Mouse (Mus musculus) c-Kit-positive CD71-positive TER-119-negative erythroid progenitor cells, embryonic 14.5 days (primary cell): ENCODE data around the gene Anks1b.

ENCODE experiments used
- DNase-seq: peaks from one replicate; pipeline ENCODE4 v3.0.0-alpha.2; 2013; ENCODE audit warnings: low read depth

The Anks1b gene

DNA sequence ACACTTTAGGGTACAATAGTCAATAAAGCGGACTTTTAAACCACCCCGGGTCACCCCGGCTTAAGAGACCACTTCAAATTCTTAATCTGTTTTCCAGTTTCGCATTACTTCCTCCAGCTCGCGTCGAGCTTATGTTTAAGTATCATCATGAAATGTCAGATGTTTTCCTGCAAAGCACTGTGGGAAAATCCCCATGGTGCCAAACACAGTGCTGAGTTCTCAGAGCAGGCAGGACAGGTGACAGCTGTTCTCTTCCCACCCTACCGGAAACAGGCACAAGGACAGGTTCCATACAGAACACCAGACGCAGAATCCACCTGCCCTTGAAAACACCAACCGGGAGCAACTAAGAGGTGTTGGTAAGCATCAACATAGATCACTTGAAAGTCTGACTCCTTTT, 856.2 kb downstream of the Anks1b start:
- DNase-seq = no peak

DNA sequence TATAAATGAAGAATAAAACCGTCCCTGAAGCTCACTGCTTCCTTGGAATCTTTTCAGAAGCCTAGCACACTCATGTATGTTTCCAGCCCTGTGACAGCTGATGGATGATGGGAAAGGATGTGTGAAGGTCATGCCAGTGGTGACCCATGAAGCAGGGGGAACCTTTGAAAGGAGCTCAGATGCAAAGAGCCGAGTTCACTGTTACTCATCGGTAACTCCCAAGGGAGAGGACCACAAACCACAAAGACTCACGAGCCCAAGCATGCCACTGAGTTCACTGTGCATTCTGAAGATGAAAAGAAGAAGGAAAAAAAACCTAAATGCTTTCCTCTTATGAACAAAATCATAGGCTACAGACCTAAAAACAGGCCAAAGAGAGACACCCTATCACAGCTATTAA, 859.5 kb downstream of the Anks1b start:
- DNase-seq = no peak

DNA sequence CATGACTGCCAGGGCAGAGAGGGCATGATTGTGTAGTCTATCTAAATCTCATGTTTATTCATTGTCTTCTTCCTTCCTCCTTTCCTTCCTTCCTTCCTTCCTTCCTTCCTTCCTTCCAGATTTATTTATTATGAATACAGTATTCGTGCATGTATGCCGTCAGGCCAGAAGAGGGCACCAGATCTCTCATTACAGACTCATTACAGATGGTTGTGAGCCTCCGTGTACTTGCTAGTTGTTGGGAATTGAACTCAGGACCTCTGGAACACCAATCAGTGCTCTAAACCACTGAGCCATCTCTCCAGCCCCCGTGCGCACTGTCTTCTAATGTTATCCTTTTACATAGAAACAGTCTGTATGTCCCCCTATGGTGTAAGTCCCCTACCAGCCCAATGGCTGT, 860.3 kb downstream of the Anks1b start:
- DNase-seq = no peak

DNA sequence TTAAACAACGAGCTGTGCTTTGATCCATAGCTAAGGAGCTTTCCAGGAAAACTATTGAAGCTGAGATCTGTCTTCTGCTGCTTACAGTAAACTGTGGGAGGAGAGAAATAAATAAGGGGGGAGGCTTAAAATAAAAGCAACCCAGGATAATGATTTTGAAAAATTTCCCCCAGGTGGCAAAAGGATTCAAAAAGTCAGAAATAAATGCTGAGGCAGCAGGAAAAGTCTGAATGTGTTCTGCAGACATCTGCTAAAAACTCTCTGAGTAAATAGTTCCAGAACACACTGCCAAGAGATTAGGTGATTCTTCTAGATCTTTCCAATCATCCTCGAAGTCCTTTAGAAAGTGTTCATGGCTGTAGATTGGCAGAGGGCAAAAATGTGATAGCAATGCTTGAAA, 865.2 kb downstream of the Anks1b start:
- DNase-seq = no peak

DNA sequence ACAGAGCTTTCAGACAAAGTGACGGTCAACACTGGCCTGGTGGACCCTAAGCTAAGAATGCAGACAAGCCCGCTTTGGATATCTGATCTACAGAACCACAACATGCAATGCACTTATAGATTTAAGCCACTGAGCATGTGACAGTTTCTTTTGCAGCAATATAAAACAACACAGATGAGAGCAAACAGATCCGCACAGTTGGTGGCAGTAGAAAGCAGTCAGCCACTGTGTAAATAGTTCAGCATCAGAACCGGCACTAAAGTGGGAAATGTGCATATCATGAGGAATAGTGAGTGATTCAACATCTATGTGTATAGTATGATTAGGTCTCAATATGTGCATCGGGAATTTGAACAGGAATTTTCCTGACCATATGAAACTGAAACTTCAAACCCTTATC, 867.6 kb downstream of the Anks1b start:
- DNase-seq = no peak

DNA sequence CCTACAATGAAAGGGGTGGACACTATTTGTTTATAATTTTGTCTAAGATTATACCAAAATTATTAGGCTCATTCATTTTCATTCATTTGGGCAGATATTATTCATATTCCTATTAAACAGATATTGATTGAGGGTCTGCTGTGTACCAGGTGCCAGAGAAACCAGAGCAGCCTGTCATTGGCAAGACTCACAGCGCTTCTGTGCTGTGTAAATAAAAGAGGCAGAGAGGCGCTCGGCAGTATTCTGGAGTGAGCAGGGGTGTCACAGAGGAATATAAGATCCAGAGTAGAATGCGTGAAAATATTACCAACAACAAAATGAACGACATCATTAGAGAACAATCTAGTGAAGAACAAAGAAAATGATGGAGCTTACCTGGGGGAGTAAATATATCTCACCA, 878.6 kb downstream of the Anks1b start:
- DNase-seq = no peak

DNA sequence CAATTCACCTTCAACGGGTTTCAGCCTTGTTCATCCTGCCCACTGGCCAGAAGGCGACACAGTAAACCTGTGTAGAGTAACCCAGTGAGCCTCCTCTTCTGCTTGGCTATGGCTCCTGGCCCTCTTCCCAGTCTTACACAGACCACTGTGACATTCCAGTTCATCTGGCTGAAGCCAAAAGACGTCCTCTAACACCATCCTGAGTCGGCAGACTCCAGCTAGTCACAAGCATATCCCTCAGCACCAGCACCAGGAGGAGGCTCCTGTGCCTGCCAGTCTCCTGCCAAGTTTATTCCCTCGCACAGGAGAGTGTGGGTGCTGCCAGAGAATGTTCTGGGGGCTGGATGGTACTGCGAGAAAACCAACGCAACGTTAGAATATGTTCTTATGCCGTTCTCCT, 879.8 kb downstream of the Anks1b start:
- no peak for DNase-seq

DNA sequence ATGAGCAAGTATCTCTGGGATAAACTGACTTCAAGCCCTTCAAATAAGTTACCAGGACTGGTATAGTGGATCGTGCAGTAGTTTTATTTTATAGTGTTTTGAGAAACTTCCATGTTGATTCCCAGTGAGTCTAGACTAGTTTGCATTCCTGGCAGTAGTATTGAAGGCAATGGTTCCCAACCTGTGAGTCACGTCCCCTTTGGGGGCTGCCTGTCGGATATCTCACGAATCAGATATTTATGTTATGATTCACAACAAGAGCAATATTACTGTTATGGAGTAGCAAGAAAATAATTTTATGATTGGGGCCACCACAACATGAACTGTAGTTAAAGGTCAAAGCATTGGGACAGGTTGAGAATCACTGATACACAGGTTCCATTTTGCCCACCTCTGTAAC, 884.5 kb downstream of the Anks1b start:
- no peak for DNase-seq

DNA sequence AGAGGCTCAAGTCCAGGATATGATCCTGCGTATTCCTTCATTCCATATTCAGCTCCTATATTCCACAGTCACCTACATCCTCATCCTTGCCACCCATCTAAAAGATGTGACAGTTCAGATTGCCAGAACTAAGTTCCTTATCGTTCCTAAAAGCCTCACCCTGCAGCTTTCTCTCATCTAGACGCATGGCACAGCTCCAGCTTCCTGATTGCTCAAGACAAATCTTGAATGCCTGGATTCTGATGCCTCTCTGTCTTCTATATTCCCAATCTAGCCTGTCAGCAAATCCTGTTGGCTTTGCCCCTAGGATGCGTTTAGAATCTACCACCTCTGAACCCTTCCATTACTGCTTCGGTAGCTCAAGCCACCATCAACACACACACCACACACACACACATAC, 886.6 kb downstream of the Anks1b start:
- DNase-seq = no peak

DNA sequence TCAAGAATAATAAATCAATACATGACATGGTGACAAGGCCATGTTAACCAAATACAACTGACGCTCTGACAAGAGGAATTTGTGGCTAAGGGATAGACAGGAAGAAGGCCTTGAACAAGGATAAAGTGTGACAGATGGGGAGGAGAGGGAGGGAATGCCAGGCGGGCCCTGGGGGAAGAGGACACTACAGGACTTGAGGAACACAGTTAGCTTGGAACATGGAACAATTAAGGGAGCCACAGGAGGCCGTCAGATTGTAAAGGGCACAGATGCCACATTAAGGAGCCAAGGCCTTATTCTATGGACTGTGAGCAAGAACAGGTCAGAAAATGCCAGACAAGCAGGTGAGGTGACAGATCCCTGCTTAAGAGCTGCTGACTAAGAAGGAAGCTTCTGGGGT, 893.0 kb downstream of the Anks1b start:
- DNase-seq = no peak

DNA sequence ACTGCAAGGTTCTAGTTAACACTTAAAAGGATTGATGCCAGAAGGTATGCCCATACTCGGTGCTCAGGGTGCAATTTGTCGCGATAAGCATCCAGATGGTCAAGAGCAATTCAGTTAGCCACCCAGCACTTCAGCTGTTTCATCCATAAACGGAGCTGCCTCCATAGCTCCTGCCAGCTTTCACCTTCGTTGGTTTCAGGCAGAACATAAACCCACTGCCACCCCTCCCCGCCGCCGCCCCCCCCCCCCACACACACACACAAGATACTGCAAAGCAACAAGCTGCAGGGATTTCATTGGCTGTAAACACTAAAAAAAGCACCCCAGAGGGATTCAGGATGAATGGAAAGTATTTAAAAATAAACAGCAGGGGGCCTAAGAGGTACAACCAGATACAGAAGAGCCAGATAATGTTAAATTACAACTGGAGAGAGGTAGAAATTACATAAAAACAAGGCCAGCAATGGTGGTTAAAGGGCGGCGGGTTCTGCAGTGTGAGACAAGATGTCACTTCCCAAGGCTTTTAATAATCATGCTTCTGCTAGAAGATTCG, 897.2 kb downstream of the Anks1b start:
- no peak for DNase-seq

DNA sequence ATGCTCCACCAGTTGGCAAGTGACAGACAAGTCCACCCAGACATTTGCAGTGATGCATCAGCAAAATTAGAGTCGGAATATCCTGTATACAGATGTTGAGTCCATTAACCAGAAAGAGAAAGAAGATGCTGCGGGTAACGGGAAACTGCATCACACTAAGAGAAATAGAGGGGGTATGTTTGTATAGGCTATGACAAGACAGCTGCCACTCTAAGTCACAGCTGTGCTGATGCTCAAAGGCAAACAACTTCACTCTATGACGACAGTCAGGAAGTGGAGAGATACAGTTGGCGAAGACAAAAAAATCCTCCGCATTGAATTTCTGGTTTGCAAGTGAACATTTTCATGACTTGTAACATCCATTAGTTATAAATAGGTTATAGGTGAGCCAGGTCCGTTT, 897.7 kb downstream of the Anks1b start:
- no peak for DNase-seq

DNA sequence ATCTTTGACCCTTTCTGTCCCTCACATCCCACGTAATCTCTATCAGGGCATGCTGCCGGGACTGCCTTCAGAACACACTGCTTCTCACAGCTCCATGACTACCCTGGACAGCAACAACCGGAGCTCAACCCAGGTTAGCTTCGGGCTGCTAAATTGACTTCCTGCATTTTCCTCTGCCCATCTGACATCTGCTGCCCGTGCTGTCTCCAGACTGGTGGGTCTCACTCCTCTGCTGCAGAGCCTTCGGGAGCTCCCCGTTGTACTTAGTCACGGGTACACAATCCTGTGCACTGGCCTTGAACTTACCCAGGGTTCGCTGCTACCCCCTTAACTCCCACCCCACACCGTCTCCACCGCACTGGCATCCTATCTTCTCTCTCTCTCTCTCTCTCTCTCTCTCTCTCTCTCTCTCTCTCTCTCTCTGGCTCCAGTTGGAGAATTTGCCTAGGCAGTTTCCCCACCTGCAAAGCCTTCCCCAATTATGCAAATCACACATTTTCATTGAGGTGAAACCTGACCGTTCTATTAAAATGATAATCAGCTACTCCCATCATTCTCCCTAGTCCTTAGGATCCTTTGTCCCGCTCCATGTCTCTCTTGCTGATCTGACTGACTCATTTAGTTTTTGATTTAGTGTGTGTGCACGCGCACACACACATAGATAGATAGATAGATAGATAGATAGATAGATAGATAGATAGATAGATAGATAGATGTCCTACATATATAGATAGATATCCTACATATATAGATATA, 898.3 kb downstream of the Anks1b start:
- DNase-seq = no peak

DNA sequence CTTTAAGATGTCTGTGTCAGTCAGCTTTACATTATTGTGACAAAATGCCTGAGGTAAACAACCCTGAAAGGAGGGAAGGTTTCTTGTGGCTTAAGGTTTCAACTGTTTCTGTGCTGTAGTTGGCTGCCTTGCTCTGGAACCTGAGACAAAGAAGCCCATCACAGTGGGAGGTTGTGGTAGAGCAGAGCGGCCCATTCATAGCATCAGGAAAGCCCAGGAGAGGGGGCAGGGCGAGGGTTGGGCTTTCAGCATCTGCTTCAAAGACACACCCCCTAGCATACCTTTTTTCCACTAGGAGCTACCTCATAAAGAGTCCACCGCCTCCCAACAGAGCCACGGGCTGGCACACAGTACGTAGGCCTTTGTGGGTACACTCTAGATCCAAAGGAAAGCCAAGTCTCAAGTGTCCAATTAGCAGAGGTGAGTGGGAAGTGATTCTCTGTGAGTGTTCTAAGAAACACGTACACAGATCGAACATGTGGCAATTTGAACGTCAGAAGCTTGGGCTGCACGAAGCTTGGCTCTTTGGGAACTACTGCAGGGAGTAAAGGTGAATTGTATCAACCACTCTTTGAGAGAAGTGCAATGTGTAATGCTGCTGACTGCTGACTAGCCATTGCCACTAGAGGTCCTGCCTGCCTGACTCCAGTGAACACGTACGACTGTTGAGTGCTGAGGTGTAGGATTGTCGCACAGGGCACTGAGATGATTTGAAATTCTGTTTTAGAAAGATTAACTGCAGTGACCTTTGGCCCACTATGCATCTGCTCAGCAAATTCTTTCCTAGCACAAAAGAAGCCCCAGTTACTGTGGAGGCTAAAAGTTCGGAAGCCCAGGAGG, 906.5 kb downstream of the Anks1b start:
- no peak for DNase-seq

DNA sequence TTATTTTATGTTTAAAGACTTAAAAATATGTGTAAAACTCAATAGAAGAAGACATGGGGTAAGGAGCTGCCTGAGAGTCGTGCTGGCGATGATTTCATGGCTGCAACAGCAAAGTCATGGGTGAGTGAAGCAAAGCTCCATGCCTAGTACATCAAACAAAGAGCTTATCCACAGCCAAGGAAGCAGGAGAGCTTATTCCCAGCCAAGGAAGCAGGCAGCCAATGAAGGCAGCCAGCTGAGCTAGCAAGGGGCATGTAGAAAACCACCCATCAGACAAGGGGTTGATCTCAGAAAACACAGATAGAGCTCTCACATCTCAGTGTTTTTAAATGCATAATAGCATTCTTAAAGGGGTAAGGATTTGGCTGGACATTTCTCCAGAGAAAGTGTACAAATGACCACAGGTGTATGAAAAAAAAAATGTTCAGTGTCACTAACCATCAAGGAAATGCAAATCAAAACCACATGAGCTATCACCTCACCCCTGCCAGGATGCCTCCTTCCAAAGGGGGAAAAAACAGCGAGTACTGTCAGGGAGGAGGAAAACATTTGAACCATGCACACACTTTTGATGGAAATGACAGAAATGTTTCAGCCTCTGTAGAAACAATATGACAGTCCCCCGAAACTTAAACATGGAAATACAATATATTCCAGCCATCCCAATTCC, 911.8 kb downstream of the Anks1b start:
- DNase-seq = no peak

DNA sequence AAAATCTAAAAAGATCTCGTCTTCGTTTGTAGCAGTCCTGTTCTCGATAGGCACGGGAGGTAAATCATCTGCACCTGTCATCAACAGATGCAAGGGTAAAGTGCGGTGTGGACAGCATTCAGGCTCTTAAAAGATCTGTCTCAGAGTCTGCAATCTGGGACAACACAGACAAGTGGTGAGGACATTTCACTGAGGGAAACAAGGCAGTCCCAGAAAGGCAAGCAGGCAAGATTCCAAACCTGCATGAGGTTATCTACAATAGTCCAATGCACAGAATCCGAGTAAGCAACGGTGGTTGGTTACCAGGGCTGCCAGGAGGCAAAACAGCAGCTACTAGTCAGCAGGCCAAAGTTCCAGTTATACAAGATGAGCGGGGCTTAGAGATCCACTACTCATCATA, 912.4 kb downstream of the Anks1b start:
- DNase-seq = no peak

DNA sequence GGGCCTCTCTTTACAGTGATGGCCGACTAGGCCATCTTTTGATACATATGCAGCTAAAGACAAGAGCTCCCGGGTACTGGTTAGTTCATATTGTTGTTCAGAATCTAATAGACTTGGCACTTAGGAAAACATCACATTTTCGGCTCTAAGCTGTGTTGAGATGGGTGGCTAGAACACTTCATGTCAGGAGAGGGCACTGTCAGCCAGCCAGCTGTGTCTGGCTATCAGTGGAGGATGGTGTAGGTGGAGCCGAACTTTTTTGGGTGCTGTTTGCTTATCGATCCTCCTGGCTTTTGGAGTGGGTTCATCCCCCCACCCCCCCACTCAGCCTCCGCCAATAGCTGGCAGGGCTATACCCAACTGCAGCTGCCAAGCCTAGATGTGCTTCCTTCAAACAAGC, 929.8 kb downstream of the Anks1b start:
- DNase-seq = no peak

DNA sequence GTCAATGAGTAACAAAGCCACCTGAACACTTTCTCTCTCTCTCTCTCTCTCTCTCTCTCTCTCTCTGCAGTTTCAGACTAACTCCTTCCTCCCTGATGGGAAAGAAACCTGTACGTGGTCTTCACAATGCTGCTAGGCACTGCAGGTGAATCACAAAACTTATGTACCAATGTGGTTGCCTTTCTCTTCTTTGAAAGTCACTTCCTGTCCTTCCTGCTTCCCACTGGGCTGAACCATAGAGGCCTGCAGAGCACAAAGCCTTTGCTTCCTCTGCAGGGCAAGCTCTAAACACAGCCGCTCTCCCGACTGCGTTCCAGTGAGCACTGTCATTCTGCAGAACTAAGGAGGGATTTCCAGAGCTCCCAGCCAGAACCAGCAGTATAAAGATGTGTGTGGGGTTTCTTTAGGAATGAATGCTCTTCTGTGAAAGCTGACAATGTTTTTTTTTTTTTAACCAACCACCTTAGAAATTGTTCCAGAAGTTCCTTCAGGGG, 931.3 kb downstream of the Anks1b start:
- DNase-seq = no peak

DNA sequence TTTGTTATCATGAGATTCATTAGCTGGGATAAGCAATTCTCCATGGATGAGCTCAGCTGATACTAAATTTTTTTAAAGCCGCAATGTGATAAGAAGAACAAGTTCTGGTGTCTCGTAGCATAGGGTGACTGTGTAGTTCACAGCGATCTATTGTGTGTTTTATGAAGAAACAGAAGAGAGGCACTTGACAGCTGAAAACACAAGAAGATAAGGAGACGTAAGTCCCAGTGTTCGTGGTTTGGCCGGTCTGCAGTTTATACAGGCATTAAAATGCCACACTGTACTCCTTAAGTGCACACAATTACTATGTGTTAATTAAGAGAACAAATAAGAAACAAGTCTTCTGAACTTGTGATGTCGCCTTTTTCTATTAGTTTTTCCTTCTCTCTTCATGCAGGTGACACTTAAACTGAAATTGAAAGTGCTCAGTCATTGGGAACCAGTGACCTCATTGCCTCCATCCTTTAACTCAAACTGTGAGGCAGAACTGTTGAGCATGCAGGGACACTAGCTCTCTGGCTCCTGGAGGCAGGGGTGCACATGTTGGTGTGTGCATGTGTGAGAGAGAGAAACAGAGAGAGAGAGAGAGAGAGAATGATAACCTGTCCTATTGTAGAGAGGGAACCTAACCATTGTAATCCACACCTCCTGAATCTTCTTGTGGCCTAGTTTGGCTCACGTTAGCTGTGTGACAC, 935.5 kb downstream of the Anks1b start:
- DNase-seq = no peak

DNA sequence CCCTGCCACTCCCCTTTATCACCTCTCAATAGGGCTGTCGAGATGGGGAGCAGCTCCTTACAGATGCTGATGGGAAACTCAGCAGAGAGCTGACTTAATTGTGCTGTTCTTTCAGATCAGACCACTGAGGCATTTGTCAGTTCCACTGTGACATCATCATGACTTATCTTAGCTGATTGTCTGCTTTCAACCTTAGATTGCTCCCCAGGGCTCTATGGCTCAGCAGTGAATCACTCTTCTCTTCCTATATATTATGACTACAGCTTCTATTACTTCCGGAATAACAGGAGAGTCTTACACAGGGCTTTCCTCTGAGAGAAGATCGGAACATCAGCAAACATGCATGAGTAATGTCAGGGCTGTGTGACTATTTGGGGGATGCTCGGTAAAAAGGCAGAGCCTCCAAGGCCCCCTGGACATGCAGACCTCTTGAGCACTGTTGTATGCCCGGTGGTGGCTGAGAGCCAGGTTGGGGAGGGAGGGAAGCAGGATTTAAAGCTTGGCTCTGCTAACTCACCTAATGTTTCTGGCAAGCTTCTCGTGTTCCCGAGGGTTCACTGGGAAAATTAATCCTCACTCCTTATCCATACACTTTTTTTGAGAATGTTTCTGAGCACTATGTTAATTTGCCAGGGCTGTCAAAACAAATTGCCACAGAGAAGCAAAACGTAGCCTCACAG, 936.7 kb downstream of the Anks1b start:
- DNase-seq = no peak

DNA sequence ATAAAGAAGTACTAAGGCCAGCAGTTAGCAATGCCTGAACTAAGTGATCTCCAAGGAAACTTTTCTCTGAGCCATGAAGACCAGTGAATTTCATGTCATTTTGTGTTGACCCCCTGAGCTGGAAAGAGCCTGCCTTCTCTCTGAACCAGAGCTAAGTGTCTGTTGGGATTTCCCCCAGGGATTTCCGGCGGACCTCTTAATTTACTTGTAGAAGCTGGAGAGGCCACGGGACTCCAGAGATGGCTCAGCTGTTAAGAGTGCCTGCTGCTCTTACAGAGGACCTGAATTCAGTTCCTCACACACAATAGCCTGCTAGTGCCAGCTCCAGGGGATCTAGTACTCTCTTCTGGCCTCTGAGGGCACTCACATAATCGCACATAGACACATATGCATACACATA, 938.1 kb downstream of the Anks1b start:
- no peak for DNase-seq
